Mouse (Mus musculus): ENCODE data around the gene Aar2.

DNA sequence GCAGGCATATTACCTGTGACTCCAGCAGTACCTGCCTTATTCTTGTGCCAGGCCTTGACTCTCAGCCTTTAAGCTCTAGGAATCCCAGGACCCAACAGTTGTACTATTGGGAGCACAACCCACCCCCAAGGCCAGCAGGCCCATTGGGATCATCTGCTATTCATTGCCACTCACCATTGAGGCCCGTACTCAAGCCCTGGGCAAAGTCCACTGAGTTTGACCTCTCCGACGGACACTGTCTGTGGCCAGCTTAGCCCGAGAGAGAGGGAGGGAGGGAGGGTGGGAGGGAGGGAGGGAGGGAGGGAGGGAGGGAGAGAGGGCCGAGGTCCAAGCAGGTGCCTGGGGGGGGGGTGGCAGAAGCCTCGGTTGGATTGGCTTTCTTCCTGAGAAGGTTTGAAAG is 34.8 kb upstream of the Aar2 start:
- TF ChIP-seq ZNF384 (IDR thresholded peaks at IDR 0.05; ENCODE audit: low read depth, low read length) (no peak), HCFC1 (IDR thresholded peaks at IDR 0.05; ENCODE audit: borderline replicate concordance, insufficient read depth, low read length) (no peak)
